In the genomic region with DNA sequence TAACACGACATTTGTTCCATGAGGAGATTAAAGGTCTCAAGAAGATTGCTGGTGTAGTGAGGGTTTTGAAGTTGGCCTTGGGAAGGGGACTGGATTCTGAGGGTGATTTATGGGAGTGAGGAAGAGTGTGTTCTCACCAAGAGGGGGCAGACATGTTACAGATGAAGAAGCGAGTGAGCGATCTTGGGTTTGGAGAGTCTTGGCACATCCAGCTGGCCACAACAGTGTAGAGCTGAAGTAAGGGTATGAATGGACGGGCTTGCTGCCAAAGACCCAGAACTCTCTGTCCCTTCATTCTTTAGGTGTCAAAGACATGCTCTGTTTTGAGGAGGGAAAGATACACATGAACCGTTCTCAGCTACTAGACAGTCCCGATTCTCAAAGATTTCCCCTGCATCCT, we compare ENCODE assay signal across 9 mouse cellular contexts. TPM values are rescaled to one million over a fixed set of nuclear protein-coding genes. Genes with fewer than 3 reads are reported as not detected.
DNase-seq lines count a peak whose midpoint lies in the region; ATAC-seq and TF ChIP-seq lines count a peak whose summit lies in the region.
"Had no signal": no experiment of that assay in that cellular context is flagged by ENCODE, and none has a peak within 500 bp of the region (broad histone marks: within the 10 kb centered on the region; RNA-seq: fewer than 3 reads in every experiment).

No protein-coding gene starts in this region.

- H3K27ac ChIP-seq in hindbrain, postnatal 0 days, result peak overlapping the region; percentile 27; the same call in 1 of the 2 replicates
- no peak overlapping the region for H3K27ac ChIP-seq in hindbrain, embryonic 12.5 days
- peak overlapping the region; percentile 83 for H3K27ac ChIP-seq in lung, embryonic 16.5 days (ENCODE audit: low read length)
- H3K27ac ChIP-seq: neural tube, embryonic 13.5 days had no signal

- H3K4me3 ChIP-seq in hindbrain, postnatal 0 days (ENCODE audit: low read length), result no peak overlapping the region
- H3K4me3 ChIP-seq in hindbrain, embryonic 12.5 days, result no peak overlapping the region
- no peak overlapping the region for H3K4me3 ChIP-seq in lung, embryonic 16.5 days (ENCODE audit: low read length)
- H3K4me3 ChIP-seq: neural tube, embryonic 13.5 days had no signal

- H3K4me1 ChIP-seq in hindbrain, postnatal 0 days (ENCODE audit: insufficient read depth, low read length), result no peaks in the 10 kb centered on the region
- H3K4me1 ChIP-seq in hindbrain, embryonic 12.5 days, result no peaks in the 10 kb centered on the region
- peaks cover 15% of the 10 kb centered on the region for H3K4me1 ChIP-seq in lung, embryonic 16.5 days (replicated peaks; ENCODE audit: control insufficient read depth, insufficient read depth, low read length)

- no peak overlapping the region for H3K9ac ChIP-seq in hindbrain, postnatal 0 days (replicated peaks; ENCODE audit: low read length)
- no peak overlapping the region for H3K9ac ChIP-seq in hindbrain, embryonic 12.5 days
- 0 out of 2 replicates have a peak overlapping the region, but pooled peaks have one; percentile 22 for H3K9ac ChIP-seq in lung, embryonic 16.5 days (ENCODE audit: low read length)
- H3K9ac ChIP-seq: neural tube, embryonic 13.5 days had no signal

- peak; percentile 95 for ATAC-seq in hindbrain, postnatal 0 days
- ATAC-seq in hindbrain, embryonic 12.5 days (ENCODE audit: low FRiP score), result no peak
- ATAC-seq in lung, embryonic 16.5 days (ENCODE audit: low read depth), result peak; percentile 88

- H3K9me3 ChIP-seq in hindbrain, postnatal 0 days (ENCODE audit: low read length), result no peaks in the 10 kb centered on the region
- H3K9me3 ChIP-seq in hindbrain, embryonic 12.5 days (replicated peaks), result no peaks in the 10 kb centered on the region
- no peaks in the 10 kb centered on the region for H3K9me3 ChIP-seq in lung, embryonic 16.5 days (ENCODE audit: control insufficient read depth, low read length)
- H3K9me3 ChIP-seq: neural tube, embryonic 13.5 days had no signal

- no peaks in the 10 kb centered on the region for H3K27me3 ChIP-seq in hindbrain, postnatal 0 days (ENCODE audit: insufficient read depth, low read length)
- no peaks in the 10 kb centered on the region for H3K27me3 ChIP-seq in hindbrain, embryonic 12.5 days
- no peaks in the 10 kb centered on the region for H3K27me3 ChIP-seq in lung, embryonic 16.5 days (ENCODE audit: control insufficient read depth, insufficient read depth, low read depth, low read length)
- H3K27me3 ChIP-seq: neural tube, embryonic 13.5 days had no signal

- WGBS in hindbrain, postnatal 0 days, result 52% methylated on average over 6 of the region's 6 CpGs
- 73% methylated on average over 6 of the region's 6 CpGs for WGBS in hindbrain, embryonic 12.5 days
- WGBS in lung, embryonic 16.5 days, result 31% methylated on average over 6 of the region's 6 CpGs

- no peaks in the 10 kb centered on the region for H3K36me3 ChIP-seq in hindbrain, postnatal 0 days (ENCODE audit: insufficient read depth, low read length)
- no peaks in the 10 kb centered on the region for H3K36me3 ChIP-seq in hindbrain, embryonic 12.5 days
- H3K36me3 ChIP-seq in lung, embryonic 16.5 days (ENCODE audit: control insufficient read depth, insufficient read depth, low read length), result no peaks in the 10 kb centered on the region
- H3K36me3 ChIP-seq: neural tube, embryonic 13.5 days had no signal

- peak; percentile 84 for DNase-seq in hindbrain, postnatal 0 days (ENCODE audit: low spot score)
- DNase-seq in brain, embryonic 14.5 days (ENCODE audit: low read depth), result peak; percentile 84
- DNase-seq in gastrocnemius, adult 8-10 months (ENCODE audit: low spot score in 2 of 2), result peak; percentile 40 to 56
- peak; percentile 40 for DNase-seq in kidney, postnatal 10 days
- DNase-seq in testis, postnatal 10 days (ENCODE audit: low spot score), result peak; percentile 86
- DNase-seq in thymus, postnatal 4 days, result no peak

- TF ChIP-seq POLR2A in brain, embryonic 14.5 days (IDR thresholded peaks at IDR 0.05; ENCODE audit: borderline replicate concordance, extremely low read depth, insufficient read depth, insufficient read length, poor library complexity, severe bottlenecking), result no peak

- TF ChIP-seq CTCF in hindbrain, postnatal 0 days (IDR thresholded peaks at IDR 0.05; ENCODE audit: low read depth), result peak; percentile 69
- TF ChIP-seq CTCF in brain, embryonic 14.5 days (IDR thresholded peaks at IDR 0.05; ENCODE audit: borderline replicate concordance, extremely low read depth, insufficient read depth, insufficient read length), result peak; percentile 42; the same call in 1 of the 2 replicates

- no peak overlapping the region for H3K4me2 ChIP-seq in hindbrain, postnatal 0 days (ENCODE audit: low read depth, low read length)
- H3K4me2 ChIP-seq in hindbrain, embryonic 12.5 days (replicated peaks), result no peak overlapping the region
- no peak overlapping the region for H3K4me2 ChIP-seq in lung, embryonic 16.5 days (ENCODE audit: low read depth, low read length)
- H3K4me2 ChIP-seq: neural tube, embryonic 13.5 days had no signal

RNA-seq across cellular contexts. Expression of a gene that starts 34.2 kb away (rescaled TPM):
- total RNA-seq in hindbrain, postnatal 0 days (2014; rRNA removed), result not detected in 2 replicates
- not detected in 2 replicates for polyA plus RNA-seq in hindbrain, postnatal 0 days (2015; fragmentation: Nextera tagmentation; extraction: Ambion mirVana)
- polyA plus RNA-seq in hindbrain, embryonic 12.5 days (2016; fragmentation: Nextera tagmentation; extraction: Ambion mirVana), result not detected in 2 replicates
- polyA plus RNA-seq in brain, embryonic 14.5 days (2012; rRNA removed), result not detected in 2 replicates
- not detected for total RNA-seq in gastrocnemius, adult 8-10 months (2022)
- polyA plus RNA-seq in lung, embryonic 16.5 days (2015; fragmentation: Nextera tagmentation; extraction: Ambion mirVana), result not detected in 2 replicates
- polyA plus RNA-seq: neural tube, embryonic 13.5 days had no signal
